Mouse (Mus musculus) layer of hippocampus, postnatal 36 days (tissue): ENCODE data around the gene Wdr61. TPM values are rescaled to one million over a fixed set of nuclear protein-coding genes. Genes with fewer than 3 reads are reported as not detected.

Experiments used
- DNase-seq, 2 experiments: peaks; one replicate each; pipeline ENCODE4 v3.0.0; 2022
- total RNA-seq, 2 experiments: library from RNA; stranded (reverse); gene quantifications; 2 replicates each; pipeline ENCODE4 v1.2.3; 2021

The Wdr61 gene
- total RNA-seq = 10 to 100 TPM; 60.9 to 62.5 TPM

GRCm38 (mm10) chr9:54733921-54734638, at the start of gene Wdr61:
TSS of gene Wdr61 (minus strand) at chr9:54734519.
- DNase-seq = peak; percentile 98 to 99

- no peak for DNase-seq
These were observed 49.7 kb upstream of the Wdr61 start for GRCm38 (mm10) chr9:54784003-54784402.

GRCm38 (mm10) chr9:54782504-54782903, 48.2 kb upstream of the Wdr61 start:
- DNase-seq = no peak

- DNase-seq = no peak
These were observed 45.0 kb upstream of the Wdr61 start for GRCm38 (mm10) chr9:54779280-54779679.

GRCm38 (mm10) chr9:54776451-54776982, 42.2 kb upstream of the Wdr61 start:
- DNase-seq = no peak

- no peak for DNase-seq
These were observed 35.9 kb upstream of the Wdr61 start for GRCm38 (mm10) chr9:54770140-54770780.

GRCm38 (mm10) chr9:54765336-54766085, 31.2 kb upstream of the Wdr61 start:
- no peak for DNase-seq

DNA sequence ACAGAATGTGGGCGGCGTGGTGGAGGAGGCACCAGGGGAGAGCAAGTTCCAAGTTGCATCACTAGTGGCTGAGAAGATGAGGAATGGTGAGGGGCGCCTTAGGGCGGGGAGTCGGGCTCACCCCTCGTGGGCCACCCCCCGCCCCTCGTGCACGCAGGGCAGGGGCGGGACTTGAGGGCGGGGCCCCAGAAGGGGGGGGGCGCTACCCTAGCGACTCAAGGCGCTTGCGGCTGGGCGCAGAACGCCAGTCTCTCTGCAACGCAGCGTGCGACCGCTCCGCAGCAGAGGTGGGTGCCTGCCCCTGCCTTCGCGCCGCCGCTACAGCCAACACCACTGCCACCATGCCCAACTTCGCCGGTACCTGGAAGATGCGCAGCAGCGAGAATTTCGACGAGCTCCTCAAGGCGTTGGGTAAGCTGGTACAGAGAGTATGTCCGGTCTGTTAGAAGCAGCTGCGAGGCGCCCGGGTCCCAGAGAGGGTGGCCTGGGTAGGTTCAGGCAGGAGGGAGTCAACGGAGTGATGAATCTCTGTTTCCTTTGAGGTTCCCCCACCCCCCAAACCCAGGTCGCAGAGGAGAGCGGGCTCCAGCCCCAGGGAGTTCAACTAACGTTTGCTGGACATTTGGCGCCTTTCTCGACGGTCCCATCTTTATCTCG, 30.4 kb upstream of the Wdr61 start, which contains the start of gene Crabp1:
Gene Crabp1 (plus strand): TSS at position 188 of the 657 bp plus-strand sequence.
- DNase-seq = no peak

DNA sequence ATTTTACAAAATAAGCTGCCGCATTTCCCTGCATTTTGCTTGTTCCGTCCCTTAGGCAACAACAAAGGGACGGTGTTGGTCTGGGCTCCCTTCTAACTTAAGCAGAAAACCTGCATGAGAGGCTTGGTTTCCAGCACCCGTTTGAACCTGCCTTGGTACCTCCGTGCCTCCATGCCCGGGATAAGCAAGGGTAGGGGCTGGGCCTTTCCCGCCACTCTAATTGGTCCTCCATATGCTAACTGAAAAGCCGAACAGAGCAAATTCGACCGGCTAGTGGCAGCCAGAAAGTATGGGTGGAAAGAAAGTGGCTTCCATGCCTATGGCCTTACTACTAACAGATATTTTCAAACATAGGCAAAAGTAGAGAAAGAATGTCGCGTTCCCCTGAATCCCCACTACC, 29.8 kb upstream of the Wdr61 start:
- DNase-seq = no peak

- DNase-seq = no peak
These were observed 25.3 kb upstream of the Wdr61 start for GRCm38 (mm10) chr9:54759592-54759991.

DNA sequence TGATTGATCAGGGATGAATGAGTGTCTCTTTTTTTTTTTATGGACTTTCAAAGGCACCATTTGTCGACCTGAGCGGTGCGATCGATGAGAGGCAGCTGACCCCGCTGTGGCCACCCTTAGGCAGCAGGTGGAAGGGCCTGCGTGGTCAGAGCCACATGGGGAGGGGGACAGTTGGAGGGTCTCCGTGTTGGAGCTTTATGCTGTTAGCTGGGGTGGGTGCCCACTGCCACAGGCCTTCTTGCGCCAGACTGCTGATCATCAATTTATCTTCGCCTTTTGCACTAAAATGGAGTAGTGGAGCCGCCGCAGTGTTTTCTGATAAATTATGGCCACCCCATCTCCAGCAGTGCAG, 18.6 kb upstream of the Wdr61 start:
- DNase-seq = no peak

DNA sequence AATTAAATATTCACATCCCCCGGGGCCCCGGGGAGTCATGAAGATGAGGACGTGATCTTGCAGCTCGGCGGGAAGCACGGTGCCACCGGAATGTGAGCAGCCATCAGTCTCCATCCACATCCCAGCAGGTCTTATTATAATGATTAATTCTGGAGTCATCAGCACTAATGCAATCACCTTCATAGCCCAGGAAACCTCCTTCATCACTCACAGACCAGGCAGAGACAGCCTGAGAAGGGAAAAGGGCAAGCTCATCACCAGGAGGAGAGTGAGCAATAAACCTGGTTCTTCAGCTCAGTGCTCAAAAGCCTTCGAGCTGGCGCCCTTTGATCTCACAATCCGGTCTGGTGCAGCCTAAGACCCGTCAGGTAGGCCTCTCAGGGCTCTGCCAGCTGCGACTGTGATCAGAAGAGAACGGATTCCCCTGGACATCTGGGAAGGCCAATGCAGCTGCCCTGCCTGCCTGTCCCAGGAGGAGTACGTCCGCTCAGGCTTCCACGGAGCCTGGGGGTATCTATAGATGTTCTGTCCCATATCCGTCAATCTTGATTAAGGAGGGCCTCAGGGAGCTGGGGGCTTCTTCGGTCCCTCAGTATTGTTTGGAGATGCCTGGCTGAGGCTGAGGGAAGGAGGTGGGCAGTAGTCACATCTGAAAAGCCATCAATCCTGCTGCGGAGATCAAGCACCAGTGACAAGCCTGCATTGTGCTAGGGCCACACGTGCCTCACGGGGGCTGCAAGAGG, 18.1 kb upstream of the Wdr61 start:
- DNase-seq = no peak

- DNase-seq = no peak
These were observed 17.4 kb upstream of the Wdr61 start for GRCm38 (mm10) chr9:54751684-54752083.

GRCm38 (mm10) chr9:54750215-54750981, 16.1 kb upstream of the Wdr61 start:
- no peak for DNase-seq

- DNase-seq = no peak
These were observed 11.5 kb upstream of the Wdr61 start for GRCm38 (mm10) chr9:54745740-54746370.

DNA sequence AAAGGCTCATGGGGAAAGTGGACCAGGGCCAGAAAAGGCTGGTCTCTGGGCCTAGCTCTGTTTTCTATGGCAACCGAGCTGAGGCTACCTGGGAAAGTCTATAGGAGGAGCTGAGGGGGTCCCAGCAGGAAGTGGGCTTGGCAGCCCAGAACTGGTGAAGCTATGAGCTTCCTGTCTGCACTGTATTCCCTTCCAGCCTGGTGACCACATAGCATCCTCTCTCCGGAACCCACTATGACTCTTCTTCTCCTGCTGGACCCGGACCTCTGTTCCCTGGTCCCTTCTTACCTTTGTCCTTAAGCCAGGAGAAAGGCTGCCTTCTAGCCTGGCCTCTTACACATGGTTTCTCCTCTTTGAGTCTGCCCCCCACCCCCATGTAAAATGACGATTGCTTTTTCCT, 9.6 kb upstream of the Wdr61 start:
- no peak for DNase-seq

GRCm38 (mm10) chr9:54738376-54738775, 4.1 kb upstream of the Wdr61 start:
- DNase-seq = peak; percentile 63

DNA sequence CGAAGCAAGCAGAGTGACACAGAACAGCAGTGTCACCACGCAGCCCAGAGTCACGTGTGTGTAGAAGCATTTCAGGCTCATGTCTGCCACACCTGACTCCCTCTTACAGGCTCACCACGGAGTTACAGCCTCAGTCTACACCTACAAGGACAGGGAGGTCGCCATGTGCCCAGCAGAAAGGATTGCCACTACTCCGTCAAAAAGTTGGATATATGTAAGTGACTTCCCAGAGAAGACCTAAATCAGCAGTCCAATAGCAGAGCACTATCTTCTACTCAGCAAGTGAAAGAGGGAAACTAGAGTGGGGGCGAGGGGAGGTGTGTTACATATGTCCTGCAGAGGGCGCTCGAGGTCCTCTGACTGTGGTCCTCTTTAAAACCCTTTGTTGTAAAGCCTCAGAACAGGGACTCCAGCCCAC, 2.0 kb upstream of the Wdr61 start:
- DNase-seq = no peak

GRCm38 (mm10) chr9:54734639-54735252, 427 bp upstream of the Wdr61 start:
- DNase-seq = no peak

DNA sequence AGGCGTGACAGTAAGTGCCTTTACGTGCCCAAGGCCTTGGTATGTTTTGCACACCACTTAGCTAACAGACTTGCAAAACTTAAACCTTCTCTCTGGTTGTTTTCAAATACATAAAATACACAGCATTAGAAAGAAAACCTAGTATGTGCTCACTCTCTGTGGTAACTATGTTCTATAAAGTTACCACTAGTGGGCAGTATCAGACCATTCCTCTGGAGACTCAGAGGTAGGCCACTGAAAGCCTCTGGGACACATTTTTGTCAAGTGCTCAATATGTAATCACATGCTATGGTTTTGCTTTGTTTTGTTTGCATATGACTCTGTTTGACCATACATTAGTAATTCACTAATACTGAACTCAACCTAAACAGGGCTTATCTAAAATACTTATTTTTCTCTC, 2.2 kb downstream of the Wdr61 start:
- no peak for DNase-seq
